Mouse (Mus musculus): Measurements from ENCODE around the gene Defb19. TPM values are rescaled to one million over a fixed set of nuclear protein-coding genes. Genes with fewer than 3 reads are reported as not detected.
A peak's percentile ranks its signal among the peaks of the same experiment; 100 is the strongest.

Defb19 gene
- total RNA-seq, 2 experiments from 2014 or later: not detected

DNA sequence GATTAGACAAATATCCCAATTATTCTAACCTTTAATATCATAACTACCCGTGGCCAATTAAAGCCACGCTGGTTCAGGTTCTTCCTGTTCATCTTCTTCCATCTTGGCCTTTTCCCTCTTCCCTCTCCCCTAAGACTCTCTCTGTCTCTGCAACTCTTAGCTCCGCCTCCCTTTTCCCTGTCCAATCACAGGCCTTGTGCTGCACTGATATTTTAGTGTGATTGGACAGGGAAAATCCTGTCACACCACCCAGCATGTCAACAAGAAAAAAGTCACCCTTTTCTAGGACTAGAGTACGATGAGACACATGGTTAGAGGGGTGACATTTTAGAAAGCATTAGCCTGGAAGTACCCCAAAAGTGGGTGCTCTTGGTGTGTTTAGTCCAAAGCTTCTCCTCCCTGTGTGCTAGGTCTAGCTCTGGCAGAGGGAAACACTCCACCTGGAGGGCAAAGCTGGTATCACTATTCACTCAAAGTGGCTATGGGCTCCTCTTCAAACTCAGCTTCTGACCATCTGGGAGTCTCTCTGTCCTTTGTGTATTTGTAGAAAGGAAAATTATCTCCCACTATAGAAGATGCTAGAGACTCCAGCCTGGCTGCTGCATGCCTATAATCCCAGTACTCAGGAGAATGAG, 6.9 kb upstream of the Defb19 start:
- peak; percentile 37 for DNase-seq

DNA sequence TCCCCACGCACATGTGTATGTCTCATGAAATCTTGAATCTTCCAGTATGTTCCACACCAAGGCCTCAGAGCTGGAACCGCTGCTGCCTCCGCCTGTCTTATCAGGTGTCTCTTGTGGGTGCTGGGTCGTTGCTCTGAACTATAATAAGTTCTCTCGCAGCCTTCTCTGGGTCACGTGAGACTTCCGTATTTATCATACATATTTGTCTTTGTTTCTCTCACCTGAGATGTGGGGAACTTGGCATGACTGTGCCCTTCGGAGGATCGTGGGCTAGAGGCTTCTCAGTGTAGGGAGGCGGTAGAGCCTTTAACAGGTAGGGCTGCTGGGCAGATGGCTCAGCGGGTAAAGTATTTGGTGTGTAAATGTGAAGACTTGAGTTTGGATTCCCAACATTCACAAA, 500 bp upstream of the Defb19 start:
- no peak for DNase-seq

DNA sequence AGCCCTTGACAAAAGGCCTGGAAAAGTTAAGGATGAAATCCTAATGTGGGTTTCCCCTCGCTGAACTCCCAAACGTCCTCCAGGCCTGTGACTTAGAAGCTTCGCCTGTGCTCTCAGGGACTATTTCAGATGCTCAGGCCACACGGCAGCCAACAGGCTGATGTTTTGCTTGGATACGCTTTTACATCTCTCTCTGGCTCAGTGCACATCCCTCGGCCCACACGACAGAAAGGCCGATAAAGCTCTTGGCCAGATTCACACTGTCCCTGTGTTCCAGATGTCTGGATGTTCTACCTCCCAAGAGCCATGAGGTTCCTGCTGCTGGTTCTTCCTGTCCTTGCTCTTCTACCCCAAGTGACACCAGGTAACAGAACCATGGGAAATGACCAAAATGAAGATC, 6.6 kb downstream of the Defb19 start:
- peak; percentile 13 for DNase-seq

DNA sequence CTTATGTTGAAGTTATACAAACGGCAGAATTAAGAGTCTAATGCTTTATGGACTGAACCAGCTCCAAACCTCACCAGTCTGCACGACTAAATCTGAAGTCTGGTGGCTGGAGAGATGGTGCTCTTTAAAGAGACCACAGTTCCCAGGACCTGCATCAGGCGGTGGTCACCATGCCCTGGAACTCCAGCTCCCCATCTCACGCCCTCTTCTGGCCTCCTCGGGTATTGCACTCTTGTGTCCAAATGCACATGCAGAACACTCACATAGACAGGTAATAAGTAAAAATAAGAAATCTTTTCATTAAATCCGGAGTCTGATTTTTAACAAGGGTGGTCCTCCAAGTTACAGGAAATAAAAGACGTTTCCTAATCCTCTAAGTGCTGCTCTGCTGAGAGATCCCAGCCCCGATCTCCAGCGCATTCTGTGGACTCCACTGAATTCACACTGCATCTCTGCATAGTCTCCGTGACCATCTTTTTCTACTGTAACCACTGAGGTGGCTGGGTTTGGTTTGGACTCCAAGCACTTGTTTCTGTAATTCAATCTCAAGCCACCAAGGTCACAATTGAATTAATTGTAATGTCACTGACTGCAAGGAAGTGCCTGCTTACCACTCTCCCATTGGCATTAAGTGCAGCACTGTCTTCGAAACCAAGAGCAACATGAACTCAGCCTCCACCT, 7.9 kb downstream of the Defb19 start, which contains the start of gene Defb21:
Gene Defb21, plus strand, starts transcription at position 631 of the 681 bp plus-strand sequence.
- peak; percentile 32 for DNase-seq

DNA sequence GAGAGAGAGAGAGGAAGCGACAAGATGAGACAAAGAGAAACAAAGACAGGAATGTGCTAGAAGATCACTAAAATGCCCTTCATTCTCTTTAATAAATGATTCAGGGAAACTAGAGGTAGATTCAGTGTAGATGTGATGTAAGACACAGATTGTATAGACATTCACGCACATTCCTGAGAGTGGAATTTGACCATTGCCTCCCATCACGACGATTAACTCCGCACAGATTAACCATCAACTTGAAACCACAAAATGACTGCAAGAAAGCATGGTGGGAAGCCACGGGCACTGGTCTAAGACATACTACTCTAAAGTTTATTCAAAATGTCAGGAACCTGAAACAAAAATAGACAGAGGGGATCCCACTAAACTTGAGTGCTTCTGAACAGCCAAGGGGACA, 9.8 kb downstream of the Defb19 start:
- no peak for DNase-seq

DNA sequence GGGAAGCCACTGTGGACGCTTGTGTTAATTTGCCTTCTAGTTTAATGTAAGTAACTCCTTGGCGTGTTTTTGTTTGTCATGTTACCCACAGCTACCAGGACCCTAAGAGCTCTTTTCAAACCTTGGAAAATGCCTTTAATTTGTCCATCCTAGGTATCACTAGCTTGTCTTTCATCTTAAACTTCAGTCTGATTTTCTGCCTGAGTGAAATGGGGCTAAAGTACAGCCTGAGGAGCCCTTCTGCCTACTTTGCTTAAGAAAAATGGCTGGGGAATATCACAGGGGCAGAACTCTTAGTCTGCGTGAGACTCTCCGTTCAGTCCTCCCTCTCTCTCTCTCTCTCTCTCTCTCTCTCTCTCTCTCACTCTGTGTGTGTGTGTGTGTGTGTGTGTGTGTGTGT, 10.2 kb downstream of the Defb19 start:
- no peak for DNase-seq

DNA sequence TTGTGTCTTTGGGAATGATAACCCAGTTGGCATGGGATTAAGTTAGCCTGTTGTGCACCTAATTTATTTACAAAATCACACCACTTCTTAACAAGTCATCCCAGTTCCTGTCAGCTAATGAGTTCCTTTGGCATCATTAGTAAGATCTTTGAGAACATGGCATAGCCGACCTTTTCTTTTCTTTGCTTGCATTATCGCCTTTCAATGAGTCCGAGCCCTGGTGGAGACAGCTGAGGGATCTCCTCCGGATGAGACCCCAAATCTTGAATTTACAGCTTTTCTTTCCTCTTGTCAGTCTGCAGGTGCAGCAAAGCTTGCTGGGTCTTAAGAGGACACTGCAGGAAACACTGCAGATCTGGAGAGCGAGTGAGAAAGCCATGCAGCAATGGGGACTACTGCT, 11.1 kb downstream of the Defb19 start, which contains the start of gene Gm17416:
Gene Gm17416, plus strand, starts transcription at position 301 of the 400 bp plus-strand sequence.
- no peak for DNase-seq

DNA sequence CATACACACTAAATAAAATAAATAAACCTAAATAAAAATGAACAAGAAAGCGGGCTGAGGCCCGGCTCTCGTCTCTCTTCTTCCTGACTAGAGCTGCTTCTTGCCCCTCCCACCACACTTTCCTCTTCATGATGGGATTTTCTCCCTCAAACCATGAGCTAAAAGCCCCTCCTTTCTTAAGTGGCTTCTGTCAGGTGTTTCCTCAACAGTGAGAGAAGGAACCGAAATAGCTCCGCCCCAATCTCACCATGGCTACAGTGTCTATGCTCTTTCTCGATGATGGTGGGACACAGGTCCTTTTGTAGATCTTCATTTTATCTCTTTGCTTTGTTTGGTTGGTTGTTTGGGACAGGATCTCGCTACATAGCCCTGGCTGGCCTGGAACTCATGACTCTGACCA, 23.5 kb downstream of the Defb19 start:
- DNase-seq: no peak

DNA sequence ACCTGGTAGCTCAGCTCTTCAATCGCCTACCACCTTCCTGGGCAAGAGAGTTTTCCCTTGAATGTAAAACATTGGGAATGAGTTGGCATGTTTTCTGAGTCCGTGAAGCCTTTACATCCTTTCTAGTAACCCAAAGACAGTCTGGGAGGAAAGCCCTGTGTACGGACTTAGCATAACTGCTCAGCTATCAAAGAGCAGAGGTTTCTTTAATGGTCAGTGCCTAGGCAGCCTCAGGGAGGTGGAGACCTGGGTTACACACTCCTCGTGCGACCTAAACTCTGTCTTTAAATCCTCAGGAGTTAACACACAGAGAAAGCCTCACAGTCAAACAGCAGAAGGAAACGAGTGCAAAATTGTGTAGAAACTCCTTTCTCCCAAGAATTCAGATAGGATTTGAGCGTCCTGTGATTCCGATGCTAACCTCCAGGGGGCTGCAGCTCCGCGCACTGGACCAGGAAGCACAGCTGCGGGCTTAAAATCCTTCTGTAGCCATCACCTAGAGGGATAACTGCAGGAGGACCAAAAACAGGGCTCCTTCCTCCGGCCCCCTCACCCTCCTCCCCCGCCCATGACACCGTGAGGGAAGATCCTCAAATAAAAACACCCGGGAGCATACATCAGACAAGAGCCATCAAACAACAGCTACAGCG, 26.2 kb downstream of the Defb19 start:
- peak; percentile 76 for DNase-seq

DNA sequence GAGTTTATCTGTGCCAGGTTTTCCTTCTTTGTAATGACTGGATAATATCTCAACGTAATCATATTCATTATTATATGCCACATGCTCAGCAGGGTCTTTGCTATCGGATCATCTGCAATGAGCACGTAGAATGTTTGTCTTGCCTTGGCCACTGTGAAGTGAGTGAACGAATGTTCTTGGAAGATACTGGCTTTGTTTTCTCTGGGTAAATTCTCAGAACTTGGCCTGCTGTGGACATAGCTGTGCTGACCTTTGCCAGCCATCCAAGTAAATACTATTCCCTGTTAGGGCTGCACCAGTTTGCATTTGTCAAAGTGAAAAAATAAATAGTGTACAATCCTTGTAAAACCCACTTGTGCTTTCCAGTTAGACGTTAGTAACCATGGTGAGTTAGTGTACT, 32.0 kb downstream of the Defb19 start:
- DNase-seq: no peak

DNA sequence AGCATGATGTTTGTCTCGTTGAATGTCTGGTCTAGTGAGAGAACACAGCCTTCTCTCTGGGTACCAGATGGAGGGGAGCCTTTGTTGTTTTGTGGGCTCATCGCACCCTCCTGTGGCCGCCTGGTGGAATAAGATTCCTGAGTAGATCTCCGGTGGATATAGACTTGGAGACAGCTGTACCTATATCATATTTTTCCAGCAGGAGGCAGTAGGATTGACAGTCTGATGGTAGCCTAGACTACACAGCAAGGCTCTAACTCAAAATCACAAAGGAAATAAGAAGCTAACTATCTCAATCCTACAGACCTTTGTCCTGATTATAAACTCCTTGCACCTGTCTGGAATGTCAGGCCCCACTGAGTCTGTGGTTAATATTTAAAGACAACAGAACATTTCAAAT, 35.4 kb downstream of the Defb19 start:
- DNase-seq: peak; percentile 43

DNA sequence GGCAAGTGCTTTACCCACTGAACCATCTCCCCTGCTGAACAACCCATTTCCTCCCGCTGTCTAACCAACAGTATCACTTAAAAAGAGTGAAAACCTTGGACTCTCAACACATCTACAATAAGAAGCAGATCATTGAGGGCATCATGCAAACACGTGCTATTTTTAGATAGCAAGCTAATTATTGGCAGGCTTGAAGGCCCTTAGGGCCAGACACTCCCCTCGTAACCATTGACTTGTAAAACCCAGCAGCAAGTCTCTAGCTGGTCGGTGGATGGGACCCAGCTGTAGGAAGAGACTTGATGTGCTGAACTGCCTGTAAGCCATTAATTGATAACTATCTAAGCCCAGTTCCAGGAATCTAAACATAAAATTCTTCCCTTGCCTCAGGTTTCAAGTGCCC, 36.6 kb downstream of the Defb19 start:
- no peak for DNase-seq

DNA sequence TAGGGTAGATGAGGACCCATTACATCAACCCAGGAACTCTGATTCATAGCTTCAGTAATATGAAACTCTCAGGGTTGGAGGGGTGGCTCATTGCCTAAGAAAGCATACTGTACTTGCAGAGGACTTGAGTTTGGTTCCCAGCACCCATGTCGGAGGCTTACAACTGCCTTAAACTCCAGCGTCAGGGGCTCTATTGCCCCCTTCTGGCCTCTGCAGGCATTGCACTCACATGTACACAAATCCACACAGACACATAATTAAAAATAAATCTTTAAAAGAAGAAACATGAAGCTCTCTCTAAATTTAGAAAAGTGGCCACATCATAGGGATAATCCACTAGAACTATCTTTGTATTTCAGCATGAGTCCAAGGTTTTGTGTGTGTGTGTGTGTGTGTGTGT, 37.2 kb downstream of the Defb19 start:
- no peak for DNase-seq

DNA sequence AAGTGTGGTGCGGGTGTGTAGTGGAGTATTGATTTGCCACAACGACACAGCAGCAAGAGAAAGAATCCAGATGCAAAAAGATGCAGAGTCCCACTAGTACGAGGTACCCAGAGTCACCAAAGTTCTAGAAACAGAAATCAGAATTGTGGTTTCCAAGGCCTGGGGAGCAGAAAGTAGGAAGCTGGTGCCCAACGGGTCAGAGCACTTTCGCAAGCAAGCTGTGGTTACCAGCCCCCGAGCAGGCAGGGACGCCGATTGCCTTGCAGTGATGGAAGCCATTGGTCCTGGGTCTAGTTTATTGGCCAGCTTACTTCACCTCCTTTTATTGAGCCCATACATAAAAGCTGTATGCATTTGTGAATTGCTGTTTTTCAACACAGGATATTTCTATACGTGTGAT, 38.1 kb downstream of the Defb19 start:
- no peak for DNase-seq

DNA sequence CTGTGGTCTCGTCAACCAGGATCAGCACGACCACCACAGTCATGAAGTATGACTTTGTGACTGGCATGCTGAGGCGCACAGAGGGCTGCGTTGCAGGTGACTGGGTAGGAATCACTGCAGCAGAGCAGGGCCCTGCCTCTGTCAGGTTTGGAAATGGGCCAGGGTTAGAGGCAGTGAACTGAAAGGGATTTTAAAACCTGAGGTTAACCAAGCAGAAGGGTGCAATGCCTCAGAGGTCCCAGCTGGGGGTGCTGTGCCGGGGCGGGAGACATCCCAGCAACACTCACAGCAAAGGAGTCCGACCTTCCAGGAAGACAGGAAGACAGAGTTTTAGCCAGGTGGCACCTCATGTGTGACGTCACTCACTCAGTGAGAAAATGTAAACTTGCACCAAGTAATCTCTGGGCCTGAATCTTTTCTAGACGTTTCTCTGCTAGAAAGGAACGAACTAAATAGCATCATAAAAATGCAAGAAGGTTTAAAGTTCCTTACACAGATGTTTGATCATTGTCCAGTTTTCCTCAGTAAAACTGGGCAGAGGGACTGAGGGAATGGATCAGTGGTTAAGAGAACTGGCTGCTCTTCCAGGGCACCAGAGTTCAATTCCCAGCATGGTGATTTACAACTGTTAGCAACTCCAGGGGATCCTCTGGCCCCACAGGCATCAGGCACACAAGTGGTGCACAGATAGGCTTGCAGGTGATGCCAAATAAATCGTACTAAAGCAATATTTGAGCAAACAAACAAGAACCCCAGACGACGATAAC, 40.0 kb downstream of the Defb19 start, which contains the start of gene Defb29:
Gene Defb29, minus strand, starts transcription at position 155 of the 767 bp plus-strand sequence.
- no peak for DNase-seq

Other genes with a start within 250 kb of the Defb19 start
- gene Rbck1, start 247.7 kb downstream of the Defb19 start, total RNA-seq (2021): 10 to 100 TPM; 70.5 to 75.6 TPM
- 1 to 10 TPM; 2.9 TPM for gene Trib3, start 236.3 kb downstream of the Defb19 start, total RNA-seq (2021)
- gene Nrsn2, start 203.7 kb downstream of the Defb19 start, total RNA-seq (2021): not detected
- gene Sox12, start 182.2 kb downstream of the Defb19 start, total RNA-seq (2021): 10 to 100 TPM; 42.3 to 42.6 TPM
- gene Zcchc3, start 165.3 kb downstream of the Defb19 start, total RNA-seq (2021): 10 to 100 TPM; 24.9 to 27.4 TPM
- 1 to 10 TPM; 3.8 to 4.0 TPM for gene 6820408C15Rik, start 164.7 kb downstream of the Defb19 start, total RNA-seq (2021)
- not detected for gene Defb23, start 115.7 kb downstream of the Defb19 start, total RNA-seq (2021)
- gene Defb20, start 103.2 kb downstream of the Defb19 start, total RNA-seq (2021): not detected
- gene Defb22, start 90.2 kb downstream of the Defb19 start, total RNA-seq (2021): not detected
- not detected for gene Defb26, start 68.6 kb downstream of the Defb19 start, total RNA-seq (2021)
- gene Defb28, start 62.1 kb downstream of the Defb19 start, total RNA-seq (2021): not detected
- not detected for gene Defb29, start 40.2 kb downstream of the Defb19 start, total RNA-seq (2021)
- gene Gm17416, start 11.0 kb downstream of the Defb19 start, total RNA-seq (2021): not detected
- not detected for gene Defb21, start 7.6 kb downstream of the Defb19 start, total RNA-seq (2021)
- not detected for gene Defb45, start 19.1 kb upstream of the Defb19 start, total RNA-seq (2021)
- gene Defb36, start 24.0 kb upstream of the Defb19 start, total RNA-seq (2021): not detected
- gene Defb25, start 42.7 kb upstream of the Defb19 start, total RNA-seq (2021): not detected
- gene Rem1, start 46.6 kb upstream of the Defb19 start, total RNA-seq (2021): 10 to 100 TPM; 13.5 to 13.9 TPM
- gene H13, start 89.1 kb upstream of the Defb19 start, total RNA-seq (2021): 10 to 100 TPM; 54.1 to 54.2 TPM
- gene Mcts2, start 106.7 kb upstream of the Defb19 start, total RNA-seq (2021): 10 to 100 TPM; 19.9 to 20.2 TPM
- gene Id1, start 155.9 kb upstream of the Defb19 start, total RNA-seq (2021): 10 to 100 TPM; 71.8 to 76.6 TPM
- 10 to 100 TPM; 13.7 to 15.1 TPM for gene Cox4i2, start 173.9 kb upstream of the Defb19 start, total RNA-seq (2021)